21 mouse cellular contexts compared by ENCODE assay signal in the genomic region with DNA sequence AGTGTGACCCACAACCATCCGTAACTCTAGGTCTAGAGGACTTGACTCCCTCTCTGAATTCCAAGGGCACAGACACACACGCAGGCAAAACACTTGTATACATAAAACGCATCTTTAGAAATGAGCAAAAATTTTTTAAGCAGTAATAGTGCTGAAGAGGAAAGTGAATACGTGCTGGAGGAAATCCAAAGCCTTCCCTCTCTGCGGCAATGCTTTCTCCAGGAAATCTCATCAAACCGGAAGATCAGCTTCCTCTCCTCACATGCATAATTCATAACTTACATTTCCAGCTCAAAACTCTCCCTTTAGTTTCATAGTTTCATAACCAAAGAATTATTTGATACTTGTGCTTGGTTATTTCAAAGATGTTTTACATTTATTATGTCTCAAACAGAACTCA.
DNase-seq lines count a peak whose midpoint lies in the region; ATAC-seq and TF ChIP-seq lines count a peak whose summit lies in the region.
"Had no signal": no experiment of that assay in that cellular context is flagged by ENCODE, and none has a peak within 500 bp of the region (broad histone marks: within the 10 kb centered on the region; RNA-seq: fewer than 3 reads in every experiment).

No protein-coding gene starts in this region.

- no peak overlapping the region for H3K4me2 ChIP-seq in heart, embryonic 12.5 days
- no peak overlapping the region for H3K4me2 ChIP-seq in limb, embryonic 14.5 days (replicated peaks; ENCODE audit: low read depth, low read length, severe bottlenecking)
- H3K4me2 ChIP-seq: embryonic facial prominence, embryonic 12.5 days; embryonic facial prominence, embryonic 15.5 days; forebrain, embryonic 12.5 days had no signal

- no peak overlapping the region for H3K9ac ChIP-seq in heart, embryonic 12.5 days
- H3K9ac ChIP-seq in limb, embryonic 14.5 days (ENCODE audit: low read depth, low read length, severe bottlenecking) = no peak overlapping the region
- H3K9ac ChIP-seq: embryonic facial prominence, embryonic 12.5 days; embryonic facial prominence, embryonic 15.5 days; forebrain, embryonic 12.5 days had no signal

- TF ChIP-seq POLR2A in limb, embryonic 14.5 days (IDR thresholded peaks at IDR 0.05; ENCODE audit: borderline replicate concordance, extremely low read depth, insufficient read depth, insufficient read length) = no peak

- 0 out of 2 replicates have a peak, but pooled peaks cover 6% of the 10 kb centered on the region for H3K4me1 ChIP-seq in heart, embryonic 12.5 days (replicated peaks)
- peaks cover 7% of the 10 kb centered on the region; the same call in 1 of the 2 replicates for H3K4me1 ChIP-seq in limb, embryonic 14.5 days (ENCODE audit: control insufficient read depth, insufficient read depth, low read length)
- H3K4me1 ChIP-seq in limb, embryonic 10.5 days = peaks cover 8% of the 10 kb centered on the region
- H3K4me1 ChIP-seq: embryonic facial prominence, embryonic 12.5 days; forebrain, embryonic 12.5 days had no signal

- WGBS in heart, embryonic 12.5 days = 85% methylated on average over 6 of the region's 6 CpGs
- WGBS in limb, embryonic 14.5 days = 75% methylated on average over 6 of the region's 6 CpGs
- 96% methylated on average over 6 of the region's 6 CpGs for WGBS in limb, embryonic 10.5 days

- H3K4me3 ChIP-seq in heart, embryonic 12.5 days = no peak overlapping the region
- no peak overlapping the region for H3K4me3 ChIP-seq in limb, embryonic 14.5 days (replicated peaks; ENCODE audit: low read length)
- no peak overlapping the region for H3K4me3 ChIP-seq in limb, embryonic 10.5 days
- H3K4me3 ChIP-seq: embryonic facial prominence, embryonic 12.5 days; embryonic facial prominence, embryonic 15.5 days; erythroblast, embryonic 14.5 days; forebrain, embryonic 10.5 days; forebrain, embryonic 12.5 days had no signal

- H3K36me3 ChIP-seq in heart, embryonic 12.5 days = no peaks in the 10 kb centered on the region
- H3K36me3 ChIP-seq in limb, embryonic 14.5 days (ENCODE audit: control insufficient read depth, insufficient read depth, low read length) = no peaks in the 10 kb centered on the region
- no peaks in the 10 kb centered on the region for H3K36me3 ChIP-seq in limb, embryonic 10.5 days
- H3K36me3 ChIP-seq: embryonic facial prominence, embryonic 12.5 days; embryonic facial prominence, embryonic 15.5 days; forebrain, embryonic 10.5 days; forebrain, embryonic 12.5 days had no signal

- no peaks in the 10 kb centered on the region for H3K27me3 ChIP-seq in heart, embryonic 12.5 days (replicated peaks)
- no peaks in the 10 kb centered on the region for H3K27me3 ChIP-seq in limb, embryonic 14.5 days (ENCODE audit: control insufficient read depth, insufficient read depth, low read length)
- H3K27me3 ChIP-seq in limb, embryonic 10.5 days (ENCODE audit: low read depth, poor library complexity, severe bottlenecking) = no peaks in the 10 kb centered on the region
- H3K27me3 ChIP-seq: embryonic facial prominence, embryonic 12.5 days; embryonic facial prominence, embryonic 15.5 days; forebrain, embryonic 12.5 days had no signal

- no peak for ATAC-seq in heart, embryonic 12.5 days (ENCODE audit: insufficient number of reproducible peaks, low FRiP score)
- ATAC-seq in limb, embryonic 14.5 days (ENCODE audit: low FRiP score, low read depth) = no peak
- ATAC-seq: forebrain, embryonic 14.5 days; forebrain, embryonic 16.5 days had no signal

- no peak overlapping the region for H3K27ac ChIP-seq in heart, embryonic 12.5 days (ENCODE audit: poor library complexity, severe bottlenecking)
- H3K27ac ChIP-seq in limb, embryonic 14.5 days (replicated peaks; ENCODE audit: low read depth, low read length) = no peak overlapping the region
- H3K27ac ChIP-seq in limb, embryonic 10.5 days = no peak overlapping the region
- H3K27ac ChIP-seq: embryonic facial prominence, embryonic 12.5 days; embryonic facial prominence, embryonic 15.5 days; forebrain, embryonic 10.5 days; forebrain, embryonic 12.5 days had no signal

- no peaks in the 10 kb centered on the region for H3K9me3 ChIP-seq in heart, embryonic 12.5 days (replicated peaks)
- H3K9me3 ChIP-seq in limb, embryonic 14.5 days (ENCODE audit: control insufficient read depth, low read length) = no peaks in the 10 kb centered on the region
- H3K9me3 ChIP-seq in limb, embryonic 10.5 days (replicated peaks) = no peaks in the 10 kb centered on the region
- H3K9me3 ChIP-seq: embryonic facial prominence, embryonic 12.5 days; embryonic facial prominence, embryonic 15.5 days; forebrain, embryonic 10.5 days; forebrain, embryonic 12.5 days had no signal

- peak; percentile 75 for DNase-seq in heart, adult 11 months
- DNase-seq in limb, embryonic 14.5 days (ENCODE audit: low spot score) = peak; percentile 22
- no peak for DNase-seq in limb, embryonic 10.5 days (ENCODE audit: low spot score)
- DNase-seq: adrenal gland, adult 2 months; adrenal gland, postnatal 10 days; adrenal gland, postnatal 25 days; cerebellum, adult 11 months; cerebellum, adult 18-20 months; cerebellum, adult 8-10 months; cerebellum, adult 9-11 months; cerebellum, postnatal 14 days; cerebellum, postnatal 36 days; embryo, embryonic 11 days had no signal
